Mouse (Mus musculus): ENCODE data around the gene Map1b. TPM values are rescaled to one million over a fixed set of nuclear protein-coding genes. Genes with fewer than 3 reads are reported as not detected.
A peak's percentile ranks its signal among the peaks of the same experiment; 100 is the strongest.

Gene Map1b
- total and polyA plus RNA-seq, 2 experiments from 2014 or later: 690 to 1,981 TPM

DNA sequence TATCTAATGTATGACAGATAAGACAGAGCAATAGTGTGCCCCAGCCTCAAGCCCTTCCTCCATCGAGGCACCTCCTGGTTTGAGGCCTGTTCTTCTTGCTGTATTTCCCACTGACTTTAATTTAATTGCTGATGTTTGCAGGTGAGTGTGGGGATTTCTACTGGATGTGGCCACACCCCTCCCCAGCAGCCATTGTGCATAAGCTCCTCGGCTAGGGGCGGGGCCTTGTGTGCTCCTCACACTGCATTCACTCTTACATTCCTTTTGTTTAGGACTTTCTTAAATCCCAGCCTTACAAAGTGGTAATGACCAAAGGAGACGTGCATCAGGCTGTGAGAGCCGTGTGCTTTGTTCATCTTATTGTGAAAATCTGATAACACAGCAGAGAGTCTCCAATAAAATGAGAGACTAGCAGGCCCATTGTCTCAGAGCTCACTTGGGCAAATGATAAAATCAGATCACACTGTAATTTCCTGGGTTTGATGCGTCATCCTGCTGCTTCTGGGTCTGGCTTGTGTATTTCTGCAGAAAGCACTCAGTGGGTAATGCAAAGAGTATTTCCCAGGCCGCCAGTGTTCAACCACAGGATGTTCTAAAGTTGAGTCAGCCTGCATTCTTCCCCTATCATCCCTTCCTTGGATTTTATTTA is 131.7 kb downstream of the Map1b start:
- no peak overlapping the region for H3K4me3 ChIP-seq (ENCODE audit: low read length)
- 65% methylated on average over 7 of the region's 7 CpGs for WGBS
- TF ChIP-seq CTCF (IDR thresholded peaks at IDR 0.05; ENCODE audit: low read depth): no peak
- DNase-seq (ENCODE audit: low spot score) (peak; percentile 14), ATAC-seq (no peak)
- no peaks in the 10 kb centered on the region for H3K4me1 ChIP-seq (ENCODE audit: insufficient read depth, low read length)
- H3K27ac ChIP-seq: no peak overlapping the region
- no peaks in the 10 kb centered on the region for H3K9me3 ChIP-seq (ENCODE audit: low read length)
- H3K36me3 ChIP-seq (ENCODE audit: insufficient read depth, low read length): no peaks in the 10 kb centered on the region
- no peak overlapping the region for H3K4me2 ChIP-seq (ENCODE audit: low read depth, low read length)
- H3K27me3 ChIP-seq (ENCODE audit: insufficient read depth, low read length): no peaks in the 10 kb centered on the region
- no peak overlapping the region for H3K9ac ChIP-seq (replicated peaks; ENCODE audit: low read length)

DNA sequence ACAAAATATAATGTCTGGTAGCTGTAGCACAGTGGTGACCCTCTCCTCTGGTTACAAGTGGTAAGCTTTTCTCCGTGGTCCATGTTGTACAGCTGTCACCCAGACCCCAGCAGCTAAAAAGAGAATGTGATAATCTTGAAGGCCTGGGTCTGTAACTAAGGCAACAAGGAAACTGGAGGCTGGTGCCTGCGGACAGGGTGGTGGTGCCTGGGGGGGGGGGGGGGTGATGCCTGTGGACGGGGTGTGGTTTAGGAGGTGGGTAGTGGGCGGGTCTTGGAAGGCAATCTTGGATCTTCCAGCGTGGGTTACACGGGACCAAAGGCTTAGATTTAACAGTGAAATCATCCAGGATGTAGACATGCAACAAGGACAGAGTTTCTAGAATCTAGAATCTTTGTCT is 134.0 kb downstream of the Map1b start:
- H3K4me3 ChIP-seq (ENCODE audit: low read length): no peak overlapping the region
- no peaks in the 10 kb centered on the region for H3K27me3 ChIP-seq (ENCODE audit: insufficient read depth, low read length)
- DNase-seq (ENCODE audit: low spot score) (no peak), ATAC-seq (peak; percentile 58; the same call in 1 of the 2 replicates)
- no peak overlapping the region for H3K9ac ChIP-seq (replicated peaks; ENCODE audit: low read length)
- no peaks in the 10 kb centered on the region for H3K4me1 ChIP-seq (ENCODE audit: insufficient read depth, low read length)
- H3K9me3 ChIP-seq (ENCODE audit: low read length): no peaks in the 10 kb centered on the region
- H3K27ac ChIP-seq: no peak overlapping the region
- no peak overlapping the region for H3K4me2 ChIP-seq (ENCODE audit: low read depth, low read length)
- TF ChIP-seq CTCF (IDR thresholded peaks at IDR 0.05; ENCODE audit: low read depth): no peak
- 39% methylated on average over 6 of the region's 6 CpGs for WGBS
- no peaks in the 10 kb centered on the region for H3K36me3 ChIP-seq (ENCODE audit: insufficient read depth, low read length)

DNA sequence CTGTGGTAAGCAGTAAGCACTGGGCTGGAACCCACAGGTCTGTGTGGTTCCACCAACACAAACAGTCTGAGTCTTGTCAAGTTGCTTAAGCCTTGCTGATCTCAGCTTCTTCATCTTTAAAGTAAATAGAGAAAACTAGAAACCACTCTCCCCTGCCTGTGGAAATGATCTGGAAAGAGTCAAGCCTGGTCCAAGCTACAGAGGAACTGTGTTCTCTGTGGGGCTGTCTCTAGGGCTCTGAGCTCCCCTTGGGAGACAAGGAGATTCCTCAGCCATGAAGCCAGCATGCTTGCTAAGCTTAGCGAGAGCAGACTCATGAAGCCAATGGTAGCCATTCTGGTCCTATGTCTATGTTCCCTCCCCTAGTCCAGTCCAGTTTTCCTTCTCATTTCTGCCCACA is 138.1 kb downstream of the Map1b start:
- Histone ChIP-seq H3K27ac (no peak overlapping the region), H3K4me3 (ENCODE audit: low read length) (no peak overlapping the region), H3K9me3 (ENCODE audit: low read length) (no peaks in the 10 kb centered on the region), H3K9ac (replicated peaks; ENCODE audit: low read length) (no peak overlapping the region), H3K4me2 (ENCODE audit: low read depth, low read length) (no peak overlapping the region), H3K4me1 (ENCODE audit: insufficient read depth, low read length) (no peaks in the 10 kb centered on the region), H3K27me3 (ENCODE audit: insufficient read depth, low read length) (no peaks in the 10 kb centered on the region), H3K36me3 (ENCODE audit: insufficient read depth, low read length) (no peaks in the 10 kb centered on the region)
- 93% methylated on average over 1 of the region's 1 CpGs for WGBS
- DNase-seq (ENCODE audit: low spot score) (no peak), ATAC-seq (no peak)
- no peak for TF ChIP-seq CTCF (IDR thresholded peaks at IDR 0.05; ENCODE audit: low read depth)

DNA sequence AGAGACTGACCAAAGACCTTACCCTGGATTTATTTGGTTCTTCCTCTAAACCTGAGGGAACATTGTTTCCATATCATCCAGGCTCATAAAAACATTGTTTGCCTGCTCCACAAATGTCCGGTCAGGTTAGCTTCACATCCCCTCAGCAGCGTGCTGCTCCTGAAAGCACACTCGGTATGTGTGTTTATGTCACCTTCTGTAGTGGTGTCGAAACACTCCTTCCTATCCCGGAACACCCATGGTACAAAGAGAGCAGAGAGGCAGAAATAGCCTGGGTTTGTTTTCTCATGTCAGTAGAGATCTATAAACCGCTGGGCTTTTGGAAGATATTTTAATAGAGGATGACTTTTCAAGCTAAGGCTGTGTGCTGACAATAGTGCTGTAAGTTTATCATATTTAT is 139.3 kb downstream of the Map1b start:
- Histone ChIP-seq H3K4me3 (ENCODE audit: low read length) (no peak overlapping the region), H3K4me1 (ENCODE audit: insufficient read depth, low read length) (no peaks in the 10 kb centered on the region), H3K9ac (replicated peaks; ENCODE audit: low read length) (no peak overlapping the region), H3K27ac (no peak overlapping the region), H3K27me3 (ENCODE audit: insufficient read depth, low read length) (no peaks in the 10 kb centered on the region), H3K4me2 (ENCODE audit: low read depth, low read length) (no peak overlapping the region), H3K36me3 (ENCODE audit: insufficient read depth, low read length) (no peaks in the 10 kb centered on the region), H3K9me3 (ENCODE audit: low read length) (no peaks in the 10 kb centered on the region)
- ATAC-seq: no peak
- DNase-seq (ENCODE audit: low spot score): no peak
- WGBS: 89% methylated on average over 6 of the region's 6 CpGs
- TF ChIP-seq CTCF (IDR thresholded peaks at IDR 0.05; ENCODE audit: low read depth): no peak

DNA sequence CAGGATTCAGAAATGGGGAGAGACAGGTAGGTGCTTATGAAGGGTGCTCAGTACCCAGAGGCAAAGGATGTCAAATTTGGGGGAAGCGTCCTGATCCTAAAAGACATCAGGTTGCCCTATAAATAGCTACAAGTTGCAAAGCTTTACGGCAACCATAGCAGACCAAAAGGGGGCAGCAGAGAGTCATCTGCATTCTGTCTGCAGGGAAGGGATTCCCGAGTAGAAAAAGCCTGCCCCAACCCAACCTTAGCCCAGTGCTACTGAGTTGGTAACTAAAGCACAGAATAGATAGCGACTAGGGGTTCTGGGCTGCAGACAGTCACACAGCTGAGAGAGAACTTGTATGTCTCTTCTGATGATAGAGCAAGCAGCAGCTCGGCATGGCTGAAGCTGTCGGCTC is 140.8 kb downstream of the Map1b start:
- Histone ChIP-seq H3K9me3 (ENCODE audit: low read length) (no peaks in the 10 kb centered on the region), H3K4me3 (ENCODE audit: low read length) (no peak overlapping the region), H3K9ac (replicated peaks; ENCODE audit: low read length) (no peak overlapping the region), H3K36me3 (ENCODE audit: insufficient read depth, low read length) (no peaks in the 10 kb centered on the region), H3K4me1 (ENCODE audit: insufficient read depth, low read length) (no peaks in the 10 kb centered on the region), H3K27me3 (ENCODE audit: insufficient read depth, low read length) (no peaks in the 10 kb centered on the region), H3K27ac (no peak overlapping the region), H3K4me2 (ENCODE audit: low read depth, low read length) (no peak overlapping the region)
- ATAC-seq (peak; percentile 76; the same call in 1 of the 2 replicates), DNase-seq (ENCODE audit: low spot score) (peak; percentile 92)
- peak; percentile 95 for TF ChIP-seq CTCF (IDR thresholded peaks at IDR 0.05; ENCODE audit: low read depth)
- 25% methylated on average over 6 of the region's 6 CpGs for WGBS

DNA sequence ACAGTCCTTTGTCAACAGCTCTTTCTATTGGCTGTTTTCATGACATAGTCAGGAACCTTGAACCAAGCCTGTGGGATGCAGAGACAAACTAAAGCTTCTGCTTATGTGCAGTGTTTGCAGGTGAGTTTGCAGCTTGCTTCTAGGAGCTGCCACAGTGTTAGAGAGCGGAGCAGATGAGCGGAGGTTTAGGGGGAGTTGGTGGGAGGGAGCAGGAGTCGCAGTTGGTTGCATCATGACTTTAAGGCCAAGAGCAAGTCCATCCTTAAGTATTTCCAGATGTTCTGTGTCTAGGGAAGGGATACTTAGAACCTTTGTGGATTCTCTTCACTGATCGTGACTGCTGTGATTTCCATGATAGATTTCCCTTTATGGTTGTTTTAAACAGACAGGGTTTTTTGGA is 142.1 kb downstream of the Map1b start:
- no peaks in the 10 kb centered on the region for H3K36me3 ChIP-seq (ENCODE audit: insufficient read depth, low read length)
- no peak for DNase-seq (ENCODE audit: low spot score)
- H3K9me3 ChIP-seq (ENCODE audit: low read length): no peaks in the 10 kb centered on the region
- TF ChIP-seq CTCF (IDR thresholded peaks at IDR 0.05; ENCODE audit: low read depth): no peak
- H3K4me1 ChIP-seq (ENCODE audit: insufficient read depth, low read length): no peaks in the 10 kb centered on the region
- ATAC-seq: no peak
- H3K4me2 ChIP-seq (ENCODE audit: low read depth, low read length): no peak overlapping the region
- 85% methylated on average over 4 of the region's 4 CpGs for WGBS
- H3K9ac ChIP-seq (replicated peaks; ENCODE audit: low read length): no peak overlapping the region
- no peaks in the 10 kb centered on the region for H3K27me3 ChIP-seq (ENCODE audit: insufficient read depth, low read length)
- H3K4me3 ChIP-seq (ENCODE audit: low read length): no peak overlapping the region
- H3K27ac ChIP-seq: no peak overlapping the region

DNA sequence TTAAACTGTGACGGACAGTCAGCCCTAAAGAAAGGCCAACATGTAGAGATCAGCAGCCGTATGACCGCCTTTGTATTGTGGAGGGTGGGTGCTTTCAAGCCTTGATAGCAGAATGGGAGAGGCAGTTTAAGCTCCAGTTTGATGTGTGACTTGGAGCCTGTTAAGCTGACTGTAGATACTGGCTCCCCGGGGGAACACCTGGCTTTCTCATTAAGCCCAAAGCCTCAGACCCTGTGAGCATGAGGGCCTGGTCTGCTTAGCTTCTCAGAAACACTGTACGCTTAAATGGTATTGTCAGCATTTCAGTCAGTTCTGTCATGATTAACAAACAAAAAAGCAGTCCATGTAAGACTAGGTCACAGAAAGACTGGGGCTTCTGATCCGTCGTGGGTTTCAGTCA is 142.7 kb downstream of the Map1b start:
- no peaks in the 10 kb centered on the region for H3K27me3 ChIP-seq (ENCODE audit: insufficient read depth, low read length)
- H3K4me3 ChIP-seq (ENCODE audit: low read length): no peak overlapping the region
- no peaks in the 10 kb centered on the region for H3K36me3 ChIP-seq (ENCODE audit: insufficient read depth, low read length)
- H3K27ac ChIP-seq: no peak overlapping the region
- H3K4me2 ChIP-seq (ENCODE audit: low read depth, low read length): no peak overlapping the region
- WGBS: 84% methylated on average over 7 of the region's 7 CpGs
- no peaks in the 10 kb centered on the region for H3K9me3 ChIP-seq (ENCODE audit: low read length)
- no peak overlapping the region for H3K9ac ChIP-seq (replicated peaks; ENCODE audit: low read length)
- no peak for TF ChIP-seq CTCF (IDR thresholded peaks at IDR 0.05; ENCODE audit: low read depth)
- DNase-seq (ENCODE audit: low spot score): no peak
- no peak for ATAC-seq
- no peaks in the 10 kb centered on the region for H3K4me1 ChIP-seq (ENCODE audit: insufficient read depth, low read length)

Other genes starting within 250 kb of the Map1b start
- gene Ptcd2, start 171.8 kb downstream of the Map1b start, total RNA-seq (2014; rRNA removed): 29.3 and 38.2 TPM in 2 replicates
- gene Ptcd2, start 171.8 kb downstream of the Map1b start, polyA plus RNA-seq (2015; fragmentation: Nextera tagmentation; extraction: Ambion mirVana): 51.2 and 52.8 TPM in 2 replicates
- 16.2 and 17.5 TPM in 2 replicates for gene Mrps27, start 171.8 kb downstream of the Map1b start, total RNA-seq (2014; rRNA removed)
- 41.3 and 41.7 TPM in 2 replicates for gene Mrps27, start 171.8 kb downstream of the Map1b start, polyA plus RNA-seq (2015; fragmentation: Nextera tagmentation; extraction: Ambion mirVana)